In genomic region chr16:84774761-84775231, GRCm38 (mm10) we compare ENCODE assay signal across 8 mouse cellular contexts. TPM values are rescaled to one million over a fixed set of nuclear protein-coding genes. Genes with fewer than 3 reads are reported as not detected.
DNase-seq lines count a peak whose midpoint lies in the region; ATAC-seq and TF ChIP-seq lines count a peak whose summit lies in the region.

No protein-coding gene starts in this region.

- no peak for TF ChIP-seq POLR2A in lung, adult 2 months (IDR thresholded peaks at IDR 0.05; ENCODE audit: borderline replicate concordance, extremely low read depth, low read depth, low read length)
- no peak for TF ChIP-seq POLR2A in embryonic fibroblast, embryonic 13.5 days (IDR thresholded peaks at IDR 0.05; ENCODE audit: low read depth, low read length)

- peak overlapping the region; percentile 76 for H3K4me3 ChIP-seq in lung, adult 2 months (replicated peaks; ENCODE audit: extremely low read depth, low read depth, low read length)
- peak overlapping the region; percentile 58 for H3K4me3 ChIP-seq in embryonic fibroblast, embryonic 13.5 days (ENCODE audit: insufficient read depth, low read length)
- H3K4me3 ChIP-seq in heart, postnatal 0 days (ENCODE audit: low read depth, low read length) = peak overlapping the region; percentile 77
- peak overlapping the region; percentile 37 to 50 for H3K4me3 ChIP-seq in liver, embryonic 14.5 days (ENCODE audit: insufficient read depth in 1 of 2, low read depth in 2 of 2, low read length in 2 of 2)
- peak overlapping the region; percentile 73 for H3K4me3 ChIP-seq in neural tube, embryonic 14.5 days (ENCODE audit: low read depth, low read length)

- peaks cover 8% of the 10 kb centered on the region for H3K9me3 ChIP-seq in heart, postnatal 0 days (replicated peaks; ENCODE audit: control insufficient read depth, low read length)
- no peaks in the 10 kb centered on the region for H3K9me3 ChIP-seq in liver, embryonic 14.5 days (ENCODE audit: control insufficient read depth, low read length)
- H3K9me3 ChIP-seq in neural tube, embryonic 14.5 days (ENCODE audit: control insufficient read depth, low read length) = no peaks in the 10 kb centered on the region

- H3K4me2 ChIP-seq in heart, postnatal 0 days (ENCODE audit: low read depth, low read length) = peak overlapping the region; percentile 100
- H3K4me2 ChIP-seq in liver, embryonic 14.5 days (ENCODE audit: low read depth) = peak overlapping the region; percentile 68
- peak overlapping the region; percentile 98 for H3K4me2 ChIP-seq in neural tube, embryonic 14.5 days (ENCODE audit: low read depth, low read length)

- under 1% methylated on average over 23 of the region's 23 CpGs for WGBS in lung, adult 2 months
- under 1% methylated on average over 23 of the region's 23 CpGs for WGBS in heart, postnatal 0 days
- WGBS in liver, embryonic 14.5 days (ENCODE audit: insufficient replicate concordance) = 2% methylated on average over 23 of the region's 23 CpGs
- WGBS in neural tube, embryonic 14.5 days = under 1% methylated on average over 23 of the region's 23 CpGs

- TF ChIP-seq CTCF in lung, adult 2 months (IDR thresholded peaks at IDR 0.05; ENCODE audit: insufficient read depth, low read length) = no peak
- TF ChIP-seq CTCF in embryonic fibroblast, embryonic 13.5 days (IDR thresholded peaks at IDR 0.05; ENCODE audit: borderline replicate concordance, insufficient read depth, low read length) = no peak
- no peak for TF ChIP-seq CTCF in heart, postnatal 0 days (IDR thresholded peaks at IDR 0.05; ENCODE audit: low read depth)
- TF ChIP-seq CTCF in liver, embryonic 14.5 days (IDR thresholded peaks at IDR 0.05; ENCODE audit: low read depth) = no peak

- H3K36me3 ChIP-seq in heart, postnatal 0 days (replicated peaks; ENCODE audit: control insufficient read depth, insufficient read depth, low read length) = 0 out of 2 replicates have a peak, but pooled peaks cover 7% of the 10 kb centered on the region
- no peaks in the 10 kb centered on the region for H3K36me3 ChIP-seq in liver, embryonic 14.5 days (replicated peaks; ENCODE audit: control insufficient read depth, insufficient read depth, low read depth)
- H3K36me3 ChIP-seq in neural tube, embryonic 14.5 days (ENCODE audit: control insufficient read depth, insufficient read depth, low read length) = no peaks in the 10 kb centered on the region

- peak overlapping the region; percentile 70 for H3K9ac ChIP-seq in heart, postnatal 0 days (replicated peaks; ENCODE audit: low read depth, low read length)
- no peak overlapping the region for H3K9ac ChIP-seq in liver, embryonic 14.5 days (replicated peaks)
- peak overlapping the region; percentile 65 for H3K9ac ChIP-seq in neural tube, embryonic 14.5 days (replicated peaks; ENCODE audit: low read depth, low read length)

- DNase-seq in lung, adult 2 months = peak; percentile 32
- no peak for DNase-seq in lung, postnatal 25 days (ENCODE audit: low spot score)
- DNase-seq in heart, postnatal 0 days (ENCODE audit: low spot score) = peak; percentile 28
- DNase-seq in kidney, postnatal 25 days = peak; percentile 35
- no peak for DNase-seq in liver, embryonic 14.5 days (ENCODE audit: low read depth in 3 of 3, low spot score in 3 of 3)
- no peak for DNase-seq in c-Kit-positive CD71-positive TER-119-positive erythroid progenitor cells, embryonic 14.5 days (ENCODE audit: low spot score)

- no peaks in the 10 kb centered on the region; the same call in 1 of the 2 replicates for H3K4me1 ChIP-seq in lung, adult 2 months (ENCODE audit: control insufficient read depth, insufficient read depth, low read length)
- H3K4me1 ChIP-seq in embryonic fibroblast, embryonic 13.5 days (ENCODE audit: control insufficient read depth, insufficient read depth, low read length) = peaks cover 2% of the 10 kb centered on the region; the same call in 1 of the 2 replicates
- peaks cover 10% of the 10 kb centered on the region; the same call in 1 of the 2 replicates for H3K4me1 ChIP-seq in heart, postnatal 0 days (ENCODE audit: control insufficient read depth, insufficient read depth)
- no peaks in the 10 kb centered on the region for H3K4me1 ChIP-seq in liver, embryonic 14.5 days (replicated peaks; ENCODE audit: control insufficient read depth in 2 of 2, insufficient read depth in 2 of 2, low read length in 1 of 2)
- H3K4me1 ChIP-seq in neural tube, embryonic 14.5 days (ENCODE audit: control insufficient read depth, insufficient read depth, low read length) = peaks cover 7% of the 10 kb centered on the region; the same call in 1 of the 2 replicates

- no peak for TF ChIP-seq EP300 in heart, postnatal 0 days (IDR thresholded peaks at IDR 0.05; ENCODE audit: low read depth)
- TF ChIP-seq EP300 in liver, embryonic 14.5 days (IDR thresholded peaks at IDR 0.05; ENCODE audit: low read depth) = no peak

- H3K27ac ChIP-seq in embryonic fibroblast, embryonic 13.5 days (ENCODE audit: insufficient read depth, low read length) = no peak overlapping the region
- peak overlapping the region; percentile 63 for H3K27ac ChIP-seq in heart, postnatal 0 days (ENCODE audit: low read depth)
- H3K27ac ChIP-seq in liver, embryonic 14.5 days = no peak overlapping the region
- H3K27ac ChIP-seq in neural tube, embryonic 14.5 days (ENCODE audit: low read depth, low read length) = peak overlapping the region; percentile 88

- no peak; the same call in 1 of the 2 replicates for ATAC-seq in heart, postnatal 0 days (ENCODE audit: insufficient read depth, low read depth)
- no peak for ATAC-seq in liver, embryonic 14.5 days (ENCODE audit: insufficient read depth)
- peak; percentile 32 for ATAC-seq in neural tube, embryonic 14.5 days (ENCODE audit: low read depth)

- H3K27me3 ChIP-seq in heart, postnatal 0 days (ENCODE audit: control insufficient read depth, insufficient read depth, low read length) = no peaks in the 10 kb centered on the region
- peaks cover 25% of the 10 kb centered on the region for H3K27me3 ChIP-seq in liver, embryonic 14.5 days (ENCODE audit: control insufficient read depth, insufficient read depth, low read length)
- H3K27me3 ChIP-seq in neural tube, embryonic 14.5 days (ENCODE audit: control insufficient read depth, insufficient read depth, low read length) = no peaks in the 10 kb centered on the region

RNA-seq across cellular contexts. Expression of gene Jam2, which starts 0.9 kb away (rescaled TPM):
- 13.4 and 16.6 TPM in 2 replicates for polyA plus RNA-seq in lung, adult 2 months (2012; rRNA removed)
- 5.5 and 6.8 TPM in 2 replicates for polyA plus RNA-seq in embryonic fibroblast, embryonic 13.5 days (2011; ENCODE audit: insufficient read length, low read depth, missing spikeins)
- total RNA-seq in heart, postnatal 0 days (2014; rRNA removed; ENCODE audit: low replicate concordance) = 20.0 and 28.0 TPM in 2 replicates
- 17.4 and 20.1 TPM in 2 replicates for polyA plus RNA-seq in heart, postnatal 0 days (2015; fragmentation: Nextera tagmentation; extraction: Ambion mirVana)
- 0.62 and 0.87 TPM in 2 replicates for polyA plus RNA-seq in liver, embryonic 14.5 days (2012; rRNA removed)
- polyA plus RNA-seq in liver, embryonic 14.5 days (2014; fragmentation: Nextera tagmentation; extraction: Ambion mirVana) = 1.4 and 1.7 TPM in 2 replicates
- 31.0 and 33.3 TPM in 2 replicates for polyA plus RNA-seq in neural tube, embryonic 14.5 days (2014; fragmentation: Nextera tagmentation; extraction: Ambion mirVana)

RNA-seq across cellular contexts. Expression of gene Mrpl39, which starts 39.3 kb away (rescaled TPM):
- polyA plus RNA-seq in lung, adult 2 months (2012; rRNA removed) = 8.6 and 12.0 TPM in 2 replicates
- polyA plus RNA-seq in embryonic fibroblast, embryonic 13.5 days (2011; ENCODE audit: insufficient read length, low read depth, missing spikeins) = 23.2 and 26.8 TPM in 2 replicates
- total RNA-seq in heart, postnatal 0 days (2014; rRNA removed; ENCODE audit: low replicate concordance) = 24.8 and 43.2 TPM in 2 replicates
- polyA plus RNA-seq in heart, postnatal 0 days (2015; fragmentation: Nextera tagmentation; extraction: Ambion mirVana) = 48.9 and 50.6 TPM in 2 replicates
- 9.2 and 19.5 TPM in 2 replicates for polyA plus RNA-seq in liver, embryonic 14.5 days (2012; rRNA removed)
- polyA plus RNA-seq in liver, embryonic 14.5 days (2014; fragmentation: Nextera tagmentation; extraction: Ambion mirVana) = 26.3 and 28.1 TPM in 2 replicates
- polyA plus RNA-seq in neural tube, embryonic 14.5 days (2014; fragmentation: Nextera tagmentation; extraction: Ambion mirVana) = 39.0 and 40.2 TPM in 2 replicates

RNA-seq across cellular contexts. Expression of gene Gabpa, which starts 59.9 kb away (rescaled TPM):
- polyA plus RNA-seq in lung, adult 2 months (2012; rRNA removed) = 5.2 and 10.7 TPM in 2 replicates
- polyA plus RNA-seq in embryonic fibroblast, embryonic 13.5 days (2011; ENCODE audit: insufficient read length, low read depth, missing spikeins) = 64.0 and 68.9 TPM in 2 replicates
- total RNA-seq in heart, postnatal 0 days (2014; rRNA removed; ENCODE audit: low replicate concordance) = 19.7 and 34.9 TPM in 2 replicates
- polyA plus RNA-seq in heart, postnatal 0 days (2015; fragmentation: Nextera tagmentation; extraction: Ambion mirVana) = 20.3 and 21.1 TPM in 2 replicates
- 7.1 and 11.2 TPM in 2 replicates for polyA plus RNA-seq in liver, embryonic 14.5 days (2012; rRNA removed)
- polyA plus RNA-seq in liver, embryonic 14.5 days (2014; fragmentation: Nextera tagmentation; extraction: Ambion mirVana) = 15.5 and 18.2 TPM in 2 replicates
- polyA plus RNA-seq in neural tube, embryonic 14.5 days (2014; fragmentation: Nextera tagmentation; extraction: Ambion mirVana) = 20.5 and 23.6 TPM in 2 replicates

Comparison
In these comparisons a context has a peak if more than half of its experiments do, and no peak if none do; other contexts are left out.
1. DNase-seq: peak in lung, adult 2 months (single experiment), heart, postnatal 0 days (single experiment) and kidney, postnatal 25 days (2 of 2); none in lung, postnatal 25 days (single experiment), liver, embryonic 14.5 days (0 of 3) and c-Kit-positive CD71-positive TER-119-positive erythroid progenitor cells, embryonic 14.5 days (single experiment).
2. H3K27ac ChIP-seq: peak in heart, postnatal 0 days (single experiment) and neural tube, embryonic 14.5 days (single experiment); none in embryonic fibroblast, embryonic 13.5 days (single experiment) and liver, embryonic 14.5 days (single experiment).
3. Peak in every context shown above with its lines, with median percentiles within 50 percentile points of each other: H3K4me3 ChIP-seq and H3K4me2 ChIP-seq.